Mouse (Mus musculus) stomach, embryonic 16.5 days (tissue): ENCODE measurements around the gene Fgfr4. TPM values are rescaled to one million over a fixed set of nuclear protein-coding genes. Genes with fewer than 3 reads are reported as not detected.

ENCODE experiments used
- ATAC-seq: fragments of 200-750 bp; cut with Nextera tagmentation; 2 replicates; pipeline ENCODE4 v1.8.0; 2017; ENCODE audit warnings: moderate number of reproducible peaks, moderate TSS enrichment; ENCODE audit not compliant: insufficient read depth, low FRiP score
- H3K27ac ChIP-seq: fragments of 300-500 bp; sonication (generic); 2 replicates; pipeline ENCODE4 v1.5.1; 2014; ENCODE audit warnings: low read length
- H3K27me3 ChIP-seq: fragments of 300-500 bp; sonication (generic); 2 replicates; pipeline ENCODE4 v1.6.1; 2014; ENCODE audit warnings: low read length, control low read depth, mixed read lengths; ENCODE audit not compliant: control insufficient read depth, insufficient read depth
- H3K36me3 ChIP-seq: fragments of 300-500 bp; sonication (generic); 2 replicates; pipeline ENCODE4 v1.6.1; 2014; ENCODE audit warnings: low read length; ENCODE audit not compliant: control insufficient read depth, insufficient read depth
- H3K4me1 ChIP-seq: fragments of 300-500 bp; sonication (generic); 2 replicates; pipeline ENCODE4 v1.6.1; 2014; ENCODE audit warnings: low read length, control low read depth, mixed read lengths; ENCODE audit not compliant: control insufficient read depth, insufficient read depth
- H3K4me2 ChIP-seq: fragments of 300-500 bp; sonication (generic); 2 replicates; pipeline ENCODE4 v1.6.1; 2014; ENCODE audit warnings: low read depth, low read length, mixed read lengths
- H3K4me3 ChIP-seq: fragments of 300-500 bp; sonication (generic); replicated peaks from 2 replicates; pipeline ENCODE4 v1.5.1; 2014; ENCODE audit warnings: mild to moderate bottlenecking, low read length
- H3K9ac ChIP-seq: fragments of 300-500 bp; sonication (generic); 2 replicates; pipeline ENCODE4 v1.6.1; 2014; ENCODE audit warnings: low read length
- H3K9me3 ChIP-seq: fragments of 300-500 bp; sonication (generic); replicated peaks from 2 replicates; pipeline ENCODE4 v1.6.1; 2016; ENCODE audit warnings: low read length, control low read depth; ENCODE audit not compliant: control insufficient read depth
- WGBS: fragments of 180-500 bp; shearing (Covaris S2); extraction: QIAGEN DNeasy Blood & Tissue Kit; methylation state at CpG from one replicate; pipeline ENCODE4 v1.1.7; 2014; 5-methylcytosine and 5-hydroxymethylcytosine counted together
- polyA plus RNA-seq: library from polyadenylated mRNA; unstranded; fragments of >200 nt; fragmentation: Nextera tagmentation; extraction: Ambion mirVana; gene quantifications from 2 replicates; pipeline ENCODE4 v1.2.1, GENCODE M21; 2015

Gene Fgfr4
- polyA plus RNA-seq, 1 experiment from 2014 or later, result 7.8 TPM

- WGBS, result 75% methylated on average over 9 of the region's 11 CpGs
- H3K27ac ChIP-seq, result no peak overlapping the region
- no peaks in the 10 kb centered on the region for H3K36me3 ChIP-seq
- H3K9ac ChIP-seq, result no peak overlapping the region
- no peak for ATAC-seq
- H3K9me3 ChIP-seq, result no peaks in the 10 kb centered on the region
- H3K4me2 ChIP-seq, result no peak overlapping the region
- no peaks in the 10 kb centered on the region for H3K27me3 ChIP-seq
- peaks cover 7% of the 10 kb centered on the region for H3K4me1 ChIP-seq
- H3K4me3 ChIP-seq, result no peak overlapping the region
Measured at GRCm38 (mm10) chr13:55204667-55205389, 52.4 kb downstream of the Fgfr4 start.

DNA sequence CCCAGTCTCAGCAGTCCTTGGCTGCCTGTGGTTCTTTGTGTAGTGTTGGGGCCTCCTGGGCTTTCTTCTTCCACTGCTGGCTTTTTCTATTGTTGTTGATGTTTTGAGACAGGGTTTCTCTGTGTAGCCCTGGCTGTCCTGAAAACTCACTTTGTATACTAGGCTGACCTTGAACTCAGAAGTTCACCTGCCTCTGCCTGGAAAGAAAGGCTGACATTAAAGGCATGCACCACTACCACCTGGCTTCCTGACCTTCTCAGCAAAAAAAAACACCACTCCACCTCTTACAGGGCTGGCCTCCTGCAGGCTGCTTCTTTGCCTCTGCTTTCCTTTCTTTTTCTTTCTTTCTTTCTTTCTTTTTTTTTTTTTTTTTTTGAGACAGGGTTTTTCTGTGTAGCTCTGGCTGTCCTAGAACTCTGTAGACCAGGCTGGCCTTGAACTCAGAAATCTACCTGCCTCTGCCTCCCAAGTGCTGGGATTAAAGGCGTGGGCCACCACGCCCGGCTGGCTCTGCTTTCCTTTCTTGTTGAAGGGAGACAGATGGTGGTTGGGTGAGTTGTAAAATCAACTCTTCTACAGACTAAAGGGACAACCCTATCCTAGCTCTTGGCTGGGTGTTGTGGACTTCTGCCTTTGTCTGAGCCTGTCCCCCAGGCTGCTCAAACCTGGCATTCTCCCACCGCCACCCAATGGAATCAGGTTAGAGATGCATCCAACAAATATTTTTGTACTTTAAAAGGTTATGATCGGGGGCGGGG, 53.2 kb downstream of the Fgfr4 start:
- Histone ChIP-seq H3K4me3 (no peak overlapping the region), H3K27me3 (no peaks in the 10 kb centered on the region), H3K27ac (no peak overlapping the region), H3K4me1 (peaks cover 9% of the 10 kb centered on the region), H3K9ac (no peak overlapping the region), H3K36me3 (no peaks in the 10 kb centered on the region), H3K9me3 (no peaks in the 10 kb centered on the region), H3K4me2 (no peak overlapping the region)
- ATAC-seq, result no peak
- 83% methylated on average over 6 of the region's 6 CpGs for WGBS

DNA sequence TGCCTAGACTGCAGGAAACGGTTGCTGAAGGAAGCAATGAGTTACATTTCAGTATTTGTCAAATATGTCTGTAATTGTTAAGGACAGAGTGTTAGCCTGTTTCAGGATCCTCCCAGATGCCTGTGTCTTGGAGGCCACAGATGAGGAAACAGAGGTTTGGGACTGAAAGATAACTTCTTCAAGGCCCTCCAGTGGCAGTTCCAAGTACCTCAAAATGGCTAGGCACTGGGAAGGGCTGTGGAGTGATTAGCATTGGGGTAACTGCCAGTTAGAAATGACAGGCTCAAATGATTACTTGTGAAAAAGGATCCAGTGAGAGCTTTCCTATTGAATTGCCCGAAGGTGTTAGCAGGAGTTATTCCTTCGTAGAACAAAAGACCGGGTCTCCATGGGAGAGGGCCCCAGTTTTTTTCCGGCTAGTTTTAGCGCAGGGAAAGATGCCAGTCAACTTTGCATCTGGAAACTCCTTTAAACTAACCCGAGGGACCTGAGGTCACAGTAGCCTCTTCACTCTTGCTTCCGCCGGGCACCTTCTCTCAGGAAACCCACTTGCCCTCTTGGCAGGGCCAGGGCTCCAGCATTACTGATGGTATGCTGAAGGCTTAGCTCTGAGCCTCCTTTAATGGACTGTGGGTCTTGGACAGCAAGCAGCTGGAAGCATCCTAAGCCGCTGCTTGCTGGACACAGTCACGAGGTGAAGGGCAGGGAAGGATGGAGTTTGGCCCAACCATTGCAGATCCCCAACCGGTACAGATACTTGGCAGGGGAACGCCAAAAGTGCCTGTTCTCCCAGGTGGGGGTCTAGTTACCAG, 56.6 kb downstream of the Fgfr4 start:
- no peak overlapping the region; the same call in 1 of the 2 replicates for H3K9ac ChIP-seq
- peak overlapping the region; percentile 33; the same call in 1 of the 2 replicates for H3K27ac ChIP-seq
- 75% methylated on average over 13 of the region's 13 CpGs for WGBS
- H3K4me1 ChIP-seq, result peaks cover 29% of the 10 kb centered on the region
- no peaks in the 10 kb centered on the region for H3K9me3 ChIP-seq
- H3K4me3 ChIP-seq, result no peak overlapping the region
- no peaks in the 10 kb centered on the region for H3K27me3 ChIP-seq
- no peak for ATAC-seq
- peaks cover 8% of the 10 kb centered on the region; the same call in 1 of the 2 replicates for H3K36me3 ChIP-seq
- no peak overlapping the region; the same call in 1 of the 2 replicates for H3K4me2 ChIP-seq

DNA sequence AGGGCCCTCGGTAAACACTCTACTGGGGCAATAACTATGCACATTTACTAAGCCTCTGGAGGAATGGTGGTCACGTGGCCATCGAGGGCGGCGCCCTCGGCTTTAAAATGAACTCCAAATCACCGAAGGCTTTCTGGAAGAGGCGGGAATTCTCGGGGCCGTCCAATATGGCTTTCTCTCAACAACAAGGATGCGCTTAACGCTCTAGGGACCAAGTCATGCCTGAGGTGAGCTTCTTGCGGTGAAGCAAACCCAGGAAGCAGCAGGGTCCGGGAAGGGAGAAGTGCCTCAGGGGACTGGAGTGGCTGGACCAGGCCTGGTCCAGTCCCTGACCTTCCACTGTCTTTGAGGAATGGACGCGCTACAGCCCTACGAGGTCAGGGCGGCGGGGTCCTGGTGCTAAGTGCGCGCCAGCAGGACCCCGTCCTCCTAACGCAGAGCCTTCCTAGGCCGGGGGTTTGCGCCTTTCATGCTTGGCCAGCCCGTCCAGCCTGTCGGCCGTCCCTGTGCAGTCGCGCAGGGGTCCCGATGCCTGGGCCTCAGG, 57.3 kb downstream of the Fgfr4 start, which contains the start of gene Nsd1:
Nsd1 (plus strand) TSS at position 134 of the 544 bp plus-strand sequence.
- WGBS, result 33% methylated on average over 31 of the region's 31 CpGs
- H3K9me3 ChIP-seq, result no peaks in the 10 kb centered on the region
- H3K9ac ChIP-seq, result peak within 1 kb of the TSS; percentile 94
- H3K4me1 ChIP-seq, result peaks cover 35% of the 10 kb centered on the region
- peak within 1 kb of the TSS; percentile 99 for H3K27ac ChIP-seq
- peaks cover 8% of the 10 kb centered on the region; the same call in 1 of the 2 replicates for H3K36me3 ChIP-seq
- peak within 1 kb of the TSS; percentile 84 for H3K4me3 ChIP-seq
- no peaks in the 10 kb centered on the region for H3K27me3 ChIP-seq
- peak within 1 kb of the TSS; percentile 96 for H3K4me2 ChIP-seq
- ATAC-seq, result no peak

DNA sequence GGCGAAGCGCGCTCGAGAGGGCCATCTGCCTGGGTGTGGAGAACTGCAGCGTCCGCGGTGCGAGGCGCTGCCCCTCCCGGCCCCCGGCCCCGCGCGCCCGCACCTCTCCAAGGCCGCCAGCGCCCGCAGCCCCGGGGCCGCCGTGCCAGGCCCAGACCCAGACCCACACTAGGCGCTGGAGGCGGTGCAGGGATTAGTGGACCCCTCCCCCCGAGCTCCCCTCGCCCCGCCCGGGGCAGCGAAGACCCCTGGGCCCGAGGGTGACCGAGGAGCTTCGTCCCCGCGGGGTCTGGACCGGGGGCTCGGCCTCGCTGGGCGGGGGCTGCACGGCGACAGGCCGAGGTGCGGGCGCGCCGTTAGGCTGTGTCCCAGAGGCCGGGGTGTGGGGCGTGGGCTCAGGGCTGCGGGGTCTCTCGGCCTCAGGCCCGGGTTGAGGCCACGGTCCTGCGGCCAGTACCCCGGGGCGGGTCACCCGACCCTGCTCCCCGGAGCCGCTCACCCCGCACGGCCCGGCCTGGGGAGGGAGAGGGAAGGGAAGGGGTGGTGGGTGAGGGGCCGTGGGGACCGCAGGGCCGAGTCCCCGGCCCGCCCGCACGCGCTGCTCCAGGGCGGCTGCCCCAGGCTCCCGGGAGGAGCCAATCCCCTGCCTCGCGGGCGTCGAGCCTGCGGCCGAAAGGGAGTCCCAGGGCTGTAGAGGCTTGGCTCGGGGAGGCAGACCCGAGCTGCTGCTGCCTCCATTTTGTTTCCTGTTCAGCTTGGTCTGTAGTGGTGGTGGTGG, 57.9 kb downstream of the Fgfr4 start:
- Histone ChIP-seq H3K4me2 (peak overlapping the region; percentile 96), H3K27ac (peak overlapping the region; percentile 99), H3K27me3 (no peaks in the 10 kb centered on the region), H3K4me1 (peaks cover 38% of the 10 kb centered on the region), H3K4me3 (peak overlapping the region; percentile 84), H3K36me3 (peaks cover 8% of the 10 kb centered on the region; the same call in 1 of the 2 replicates), H3K9me3 (no peaks in the 10 kb centered on the region), H3K9ac (peak overlapping the region; percentile 94)
- ATAC-seq, result peak; percentile 31
- 2% methylated on average over 68 of the region's 77 CpGs for WGBS

DNA sequence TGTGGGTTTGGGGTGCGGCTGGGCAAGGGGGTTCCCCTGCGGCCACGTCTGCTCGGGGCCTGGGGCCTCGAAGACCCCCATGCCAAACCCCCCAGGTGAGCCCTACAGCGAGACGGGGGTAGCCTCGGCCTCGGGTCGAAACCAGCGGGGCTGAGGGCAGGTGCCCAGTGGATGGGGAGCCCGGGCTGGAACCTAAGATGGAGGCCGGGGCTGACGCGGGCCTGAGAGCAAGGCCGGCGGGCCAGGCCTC, 58.5 kb downstream of the Fgfr4 start:
- Histone ChIP-seq H3K4me3 (peak overlapping the region; percentile 84), H3K36me3 (peaks cover 8% of the 10 kb centered on the region; the same call in 1 of the 2 replicates), H3K27me3 (no peaks in the 10 kb centered on the region), H3K27ac (peak overlapping the region; percentile 99), H3K9ac (peak overlapping the region; percentile 94), H3K4me1 (peaks cover 42% of the 10 kb centered on the region), H3K4me2 (peak overlapping the region; percentile 96), H3K9me3 (no peaks in the 10 kb centered on the region)
- WGBS, result under 1% methylated on average over 17 of the region's 17 CpGs
- peak; percentile 70 for ATAC-seq

DNA sequence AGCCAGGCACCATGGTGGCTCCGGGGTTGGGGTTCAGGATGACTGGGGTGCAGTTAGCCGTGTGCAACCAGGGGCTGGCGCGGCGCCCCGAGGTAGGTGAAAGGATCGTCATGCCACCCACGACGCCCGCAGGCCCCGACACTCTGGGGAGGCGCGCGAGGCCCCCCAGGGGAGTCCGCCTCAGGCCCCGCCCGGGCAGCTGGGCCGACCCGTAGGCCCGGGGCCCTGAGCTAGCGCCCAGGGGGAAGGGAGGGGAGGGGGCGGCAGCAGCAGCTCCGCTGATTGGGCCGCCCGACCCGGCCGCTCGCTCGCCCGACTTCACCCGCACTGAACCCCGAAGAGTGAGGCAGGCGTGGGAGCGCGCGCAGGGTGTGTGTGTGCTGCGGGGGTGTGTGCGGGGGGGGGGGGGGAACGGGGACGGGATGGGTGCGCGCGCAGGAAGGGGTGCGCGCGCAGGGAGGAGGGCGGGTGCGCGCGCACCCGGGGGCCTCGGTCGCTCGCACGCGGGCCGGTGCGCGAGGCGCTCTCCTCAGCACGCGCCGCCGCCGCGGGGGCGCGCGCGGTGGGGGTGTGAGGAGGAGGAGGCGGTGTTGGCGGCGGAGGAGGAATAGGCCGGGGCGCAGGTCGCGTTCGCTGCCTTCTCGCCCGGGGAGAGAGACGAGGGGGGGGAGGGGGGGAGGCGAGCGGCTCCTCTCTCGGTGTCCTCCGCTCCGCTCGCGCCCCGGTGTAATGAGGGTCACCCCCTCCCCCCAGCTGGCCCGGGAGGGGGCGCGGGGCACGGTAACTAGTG, 59.0 kb downstream of the Fgfr4 start:
- Histone ChIP-seq H3K27ac (peak overlapping the region; percentile 99), H3K36me3 (peaks cover 8% of the 10 kb centered on the region; the same call in 1 of the 2 replicates), H3K4me1 (peaks cover 47% of the 10 kb centered on the region), H3K9me3 (no peaks in the 10 kb centered on the region), H3K9ac (peak overlapping the region; percentile 94), H3K4me3 (peak overlapping the region; percentile 84), H3K4me2 (peak overlapping the region; percentile 96), H3K27me3 (no peaks in the 10 kb centered on the region)
- peak; percentile 86 for ATAC-seq
- under 1% methylated on average over 68 of the region's 93 CpGs for WGBS

GRCm38 (mm10) chr13:55212011-55212360, 59.5 kb downstream of the Fgfr4 start:
- no peaks in the 10 kb centered on the region for H3K9me3 ChIP-seq
- 0% methylated on average over 9 of the region's 32 CpGs for WGBS
- peak overlapping the region; percentile 96 for H3K4me2 ChIP-seq
- peaks cover 47% of the 10 kb centered on the region for H3K4me1 ChIP-seq
- peak overlapping the region; percentile 94 for H3K9ac ChIP-seq
- no peaks in the 10 kb centered on the region for H3K27me3 ChIP-seq
- H3K4me3 ChIP-seq, result peak overlapping the region; percentile 84
- ATAC-seq, result peak; percentile 20
- peak overlapping the region; percentile 99 for H3K27ac ChIP-seq
- peaks cover 8% of the 10 kb centered on the region; the same call in 1 of the 2 replicates for H3K36me3 ChIP-seq
